Mouse (Mus musculus): Measurements from ENCODE around the gene Mettl7b. TPM values are rescaled to one million over a fixed set of nuclear protein-coding genes. Genes with fewer than 3 reads are reported as not detected.

Gene Mettl7b
- polyA plus RNA-seq, 1 experiment from 2014 or later = not detected

- DNase-seq (ENCODE audit: extremely low spot score, low spot score) = no peak
- Histone ChIP-seq H3K4me3 (no peak overlapping the region), H3K27ac (no peak overlapping the region), H3K36me3 (replicated peaks) (no peaks in the 10 kb centered on the region), H3K27me3 (ENCODE audit: poor library complexity, severe bottlenecking) (peaks cover 49% of the 10 kb centered on the region), H3K9me3 (no peaks in the 10 kb centered on the region), H3K4me1 (peaks cover 15% of the 10 kb centered on the region)
- WGBS = 75% methylated on average over 12 of the region's 12 CpGs
Measured at GRCm38 (mm10) chr10:128937756-128938390, 22.9 kb downstream of the Mettl7b start.

- Histone ChIP-seq H3K27me3 (ENCODE audit: poor library complexity, severe bottlenecking) (peaks cover 69% of the 10 kb centered on the region), H3K4me3 (no peak overlapping the region), H3K27ac (no peak overlapping the region), H3K4me1 (peaks cover 15% of the 10 kb centered on the region), H3K36me3 (replicated peaks) (no peaks in the 10 kb centered on the region), H3K9me3 (no peaks in the 10 kb centered on the region)
- DNase-seq (ENCODE audit: extremely low spot score, low spot score) = no peak
- 78% methylated on average over 8 of the region's 8 CpGs for WGBS
Measured at GRCm38 (mm10) chr10:128935826-128936440, 24.9 kb downstream of the Mettl7b start.

- H3K9me3 ChIP-seq = no peaks in the 10 kb centered on the region
- 56% methylated on average over 7 of the region's 7 CpGs for WGBS
- H3K4me3 ChIP-seq = no peak overlapping the region
- peaks cover 74% of the 10 kb centered on the region for H3K27me3 ChIP-seq (ENCODE audit: poor library complexity, severe bottlenecking)
- DNase-seq (ENCODE audit: extremely low spot score, low spot score) = no peak
- no peaks in the 10 kb centered on the region for H3K36me3 ChIP-seq (replicated peaks)
- no peak overlapping the region for H3K27ac ChIP-seq
- H3K4me1 ChIP-seq = peaks cover 15% of the 10 kb centered on the region
Measured at GRCm38 (mm10) chr10:128934997-128935787, 25.6 kb downstream of the Mettl7b start.

GRCm38 (mm10) chr10:128933976-128934721, 26.6 kb downstream of the Mettl7b start:
- Histone ChIP-seq H3K4me3 (peak overlapping the region; percentile 56), H3K9me3 (no peaks in the 10 kb centered on the region), H3K36me3 (replicated peaks) (no peaks in the 10 kb centered on the region), H3K4me1 (peaks cover 15% of the 10 kb centered on the region), H3K27me3 (ENCODE audit: poor library complexity, severe bottlenecking) (peaks cover 85% of the 10 kb centered on the region), H3K27ac (no peak overlapping the region)
- DNase-seq (ENCODE audit: extremely low spot score, low spot score) = no peak
- 3% methylated on average over 21 of the region's 21 CpGs for WGBS

GRCm38 (mm10) chr10:128933574-128933973, 27.2 kb downstream of the Mettl7b start, which contains the start of gene Itga7:
Itga7 (plus strand) TSS chr10:128933818.
- Histone ChIP-seq H3K27ac (no peak within 1 kb of the TSS), H3K4me3 (peak within 1 kb of the TSS; percentile 56), H3K27me3 (ENCODE audit: poor library complexity, severe bottlenecking) (peaks cover 90% of the 10 kb centered on the region), H3K9me3 (no peaks in the 10 kb centered on the region), H3K4me1 (peaks cover 15% of the 10 kb centered on the region), H3K36me3 (replicated peaks) (no peaks in the 10 kb centered on the region)
- whole genome bisulfite sequencing = 0% methylated on average over 26 of the region's 26 CpGs
- DNase-seq (ENCODE audit: extremely low spot score, low spot score) = peak; percentile 71

- peaks cover 93% of the 10 kb centered on the region for H3K27me3 ChIP-seq (ENCODE audit: poor library complexity, severe bottlenecking)
- DNase-seq (ENCODE audit: extremely low spot score, low spot score) = no peak
Measured at GRCm38 (mm10) chr10:128931441-128931840, 29.3 kb downstream of the Mettl7b start.

GRCm38 (mm10) chr10:128929638-128930378, 31.0 kb downstream of the Mettl7b start:
- peaks cover 77% of the 10 kb centered on the region for H3K27me3 ChIP-seq (ENCODE audit: poor library complexity, severe bottlenecking)
- no peak overlapping the region for H3K4me3 ChIP-seq
- H3K27ac ChIP-seq = no peak overlapping the region
- H3K9me3 ChIP-seq = no peaks in the 10 kb centered on the region
- no peaks in the 10 kb centered on the region for H3K36me3 ChIP-seq (replicated peaks)
- 79% methylated on average over 7 of the region's 7 CpGs for WGBS
- no peak for DNase-seq (ENCODE audit: extremely low spot score, low spot score)
- peaks cover 15% of the 10 kb centered on the region for H3K4me1 ChIP-seq

More at GRCm38 (mm10) chr10:128931441-128931840, 29.3 kb downstream of the Mettl7b start:
- 77% methylated on average over 2 of the region's 2 CpGs for WGBS
- H3K36me3 ChIP-seq (replicated peaks) = no peaks in the 10 kb centered on the region
- peaks cover 15% of the 10 kb centered on the region for H3K4me1 ChIP-seq
- no peak overlapping the region for H3K4me3 ChIP-seq
- H3K27ac ChIP-seq = no peak overlapping the region
- H3K9me3 ChIP-seq = no peaks in the 10 kb centered on the region

GRCm38 (mm10) chr10:128928356-128928755, 32.4 kb downstream of the Mettl7b start:
- WGBS = 33% methylated on average over 4 of the region's 4 CpGs

GRCm38 (mm10) chr10:128923935-128924334, 36.9 kb downstream of the Mettl7b start, which contains the start of gene Bloc1s1:
Bloc1s1 (minus strand) TSS chr10:128924035.
- no peaks in the 10 kb centered on the region for H3K9me3 ChIP-seq
- peak within 1 kb of the TSS; percentile 91 for H3K4me3 ChIP-seq
- no peaks in the 10 kb centered on the region for H3K36me3 ChIP-seq (replicated peaks)
- peak within 1 kb of the TSS; percentile 93 for H3K27ac ChIP-seq
- WGBS = 74% methylated on average over 9 of the region's 9 CpGs
- no peak for DNase-seq (ENCODE audit: extremely low spot score, low spot score)
- H3K27me3 ChIP-seq (ENCODE audit: poor library complexity, severe bottlenecking) = peaks cover 23% of the 10 kb centered on the region
- H3K4me1 ChIP-seq = peaks cover 49% of the 10 kb centered on the region

More at GRCm38 (mm10) chr10:128928356-128928755, 32.4 kb downstream of the Mettl7b start:
- H3K4me3 ChIP-seq = no peak overlapping the region
- H3K36me3 ChIP-seq (replicated peaks) = no peaks in the 10 kb centered on the region
- H3K9me3 ChIP-seq = no peaks in the 10 kb centered on the region
- peaks cover 65% of the 10 kb centered on the region for H3K27me3 ChIP-seq (ENCODE audit: poor library complexity, severe bottlenecking)
- DNase-seq (ENCODE audit: extremely low spot score, low spot score) = no peak
- H3K4me1 ChIP-seq = peaks cover 12% of the 10 kb centered on the region
- no peak overlapping the region for H3K27ac ChIP-seq

- H3K9me3 ChIP-seq = no peaks in the 10 kb centered on the region
- under 1% methylated on average over 42 of the region's 42 CpGs for WGBS
- peaks cover 54% of the 10 kb centered on the region for H3K4me1 ChIP-seq
- H3K27ac ChIP-seq = peak overlapping the region; percentile 93
- H3K36me3 ChIP-seq (replicated peaks) = peaks cover 3% of the 10 kb centered on the region
- peaks cover 15% of the 10 kb centered on the region for H3K27me3 ChIP-seq (ENCODE audit: poor library complexity, severe bottlenecking)
- peak; percentile 89 for DNase-seq (ENCODE audit: extremely low spot score, low spot score)
- peak overlapping the region; percentile 91 for H3K4me3 ChIP-seq
Measured at GRCm38 (mm10) chr10:128923013-128923691, 37.6 kb downstream of the Mettl7b start.

- Histone ChIP-seq H3K27ac (peak within 1 kb of the TSS; percentile 93), H3K36me3 (replicated peaks) (peaks cover 7% of the 10 kb centered on the region), H3K4me1 (peaks cover 56% of the 10 kb centered on the region), H3K9me3 (no peaks in the 10 kb centered on the region), H3K27me3 (ENCODE audit: poor library complexity, severe bottlenecking) (peaks cover 11% of the 10 kb centered on the region), H3K4me3 (peak within 1 kb of the TSS; percentile 91)
- no peak for DNase-seq (ENCODE audit: extremely low spot score, low spot score)
- WGBS = 22% methylated on average over 1 of the region's 1 CpGs
Measured at GRCm38 (mm10) chr10:128922822-128923012, 38.1 kb downstream of the Mettl7b start, which contains the start of gene Rdh5. Rdh5 (minus strand) TSS chr10:128922888.

Data from forebrain, embryonic 10.5 days (tissue).